Mouse (Mus musculus): ENCODE data around the gene Klrb1b. TPM values are rescaled to one million over a fixed set of nuclear protein-coding genes. Genes with fewer than 3 reads are reported as not detected.

The Klrb1b gene
- polyA plus RNA-seq (2015; fragmentation: Nextera tagmentation; extraction: Ambion mirVana), result not detected in 2 replicates

- WGBS, result 93% methylated on average over 6 of the region's 6 CpGs
- Histone ChIP-seq H3K4me3 (ENCODE audit: low read length) (no peak within 1 kb of the TSS), H3K4me2 (ENCODE audit: low read length) (no peak within 1 kb of the TSS), H3K27ac (ENCODE audit: low read depth, low read length) (no peak within 1 kb of the TSS), H3K4me1 (ENCODE audit: control insufficient read depth, insufficient read depth, low read depth, low read length) (no peaks in the 10 kb centered on the region), H3K36me3 (ENCODE audit: control insufficient read depth, insufficient read depth, low read length) (no peaks in the 10 kb centered on the region), H3K27me3 (replicated peaks; ENCODE audit: control insufficient read depth, insufficient read depth, low read length) (no peaks in the 10 kb centered on the region), H3K9ac (ENCODE audit: low read depth, low read length) (no peak within 1 kb of the TSS), H3K9me3 (ENCODE audit: control insufficient read depth, low read length) (no peaks in the 10 kb centered on the region)
- no peak for ATAC-seq
These were observed at the start of gene Klrb1b, which contains the start of gene Gm44511 for GRCm38 (mm10) chr6:128826132-128826531. Klrb1b (minus strand) TSS chr6:128826331. Gm44511 (minus strand) TSS chr6:128826315.

GRCm38 (mm10) chr6:128871910-128872610 lies 45.9 kb upstream of the Klrb1b start:
- 81% methylated on average over 1 of the region's 1 CpGs for WGBS

DNA sequence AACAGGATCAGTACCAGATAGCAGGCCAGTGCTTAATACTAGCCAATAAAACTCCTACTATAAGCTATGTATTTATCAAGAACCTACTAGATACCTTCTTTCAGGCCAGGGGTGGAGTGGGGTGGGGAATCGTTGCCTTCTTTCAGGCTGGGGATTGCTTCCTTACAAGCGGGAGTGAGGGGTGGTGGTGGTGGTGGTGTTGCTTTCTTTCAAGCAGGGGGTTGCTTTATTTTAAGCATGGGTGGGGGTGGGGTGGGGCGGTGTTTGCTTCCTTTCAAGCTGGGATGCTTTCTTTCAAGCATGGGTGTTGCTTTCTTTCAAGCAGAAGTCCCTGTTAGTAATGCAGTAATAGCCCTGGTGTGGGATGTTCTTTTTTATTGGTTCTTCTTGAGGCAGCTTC lies 42.7 kb upstream of the Klrb1b start:
- Histone ChIP-seq H3K4me2 (ENCODE audit: low read length) (no peak overlapping the region), H3K4me1 (ENCODE audit: control insufficient read depth, insufficient read depth, low read depth, low read length) (no peaks in the 10 kb centered on the region), H3K9ac (ENCODE audit: low read depth, low read length) (no peak overlapping the region), H3K27ac (ENCODE audit: low read depth, low read length) (no peak overlapping the region), H3K36me3 (ENCODE audit: control insufficient read depth, insufficient read depth, low read length) (no peaks in the 10 kb centered on the region), H3K27me3 (replicated peaks; ENCODE audit: control insufficient read depth, insufficient read depth, low read length) (no peaks in the 10 kb centered on the region), H3K4me3 (ENCODE audit: low read length) (no peak overlapping the region), H3K9me3 (ENCODE audit: control insufficient read depth, low read length) (no peaks in the 10 kb centered on the region)
- ATAC-seq, result no peak
- 14% methylated on average over 3 of the region's 3 CpGs for WGBS

More at GRCm38 (mm10) chr6:128871910-128872610, 45.9 kb upstream of the Klrb1b start:
- Histone ChIP-seq H3K27me3 (replicated peaks; ENCODE audit: control insufficient read depth, insufficient read depth, low read length) (no peaks in the 10 kb centered on the region), H3K27ac (ENCODE audit: low read depth, low read length) (no peak overlapping the region), H3K36me3 (ENCODE audit: control insufficient read depth, insufficient read depth, low read length) (no peaks in the 10 kb centered on the region), H3K4me3 (ENCODE audit: low read length) (no peak overlapping the region), H3K4me1 (ENCODE audit: control insufficient read depth, insufficient read depth, low read depth, low read length) (no peaks in the 10 kb centered on the region), H3K9ac (ENCODE audit: low read depth, low read length) (no peak overlapping the region), H3K9me3 (ENCODE audit: control insufficient read depth, low read length) (0 out of 2 replicates have a peak, but pooled peaks cover 2% of the 10 kb centered on the region), H3K4me2 (ENCODE audit: low read length) (no peak overlapping the region)
- no peak for ATAC-seq

DNA sequence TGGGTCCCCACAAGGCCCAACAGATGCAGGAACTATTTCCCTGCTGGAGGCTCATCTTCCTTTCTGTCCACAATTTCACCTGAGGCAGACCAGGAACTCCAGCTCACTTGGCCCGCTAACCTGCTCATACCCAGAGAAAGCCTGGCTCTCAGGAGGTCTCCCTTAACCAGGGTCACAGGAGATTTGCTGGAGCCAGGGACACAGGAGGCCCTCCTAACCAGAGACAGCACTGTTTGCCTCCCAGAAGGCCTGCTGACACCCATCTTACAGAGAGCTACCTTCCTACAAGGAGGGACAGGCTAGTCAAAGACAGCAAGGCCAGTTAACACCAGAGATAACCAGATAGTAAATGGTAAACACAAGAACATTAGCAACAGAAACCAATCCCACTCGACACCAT lies 31.8 kb upstream of the Klrb1b start:
- H3K9me3 ChIP-seq (ENCODE audit: control insufficient read depth, low read length), result no peaks in the 10 kb centered on the region
- no peaks in the 10 kb centered on the region for H3K27me3 ChIP-seq (replicated peaks; ENCODE audit: control insufficient read depth, insufficient read depth, low read length)
- H3K9ac ChIP-seq (ENCODE audit: low read depth, low read length), result no peak overlapping the region
- 95% methylated on average over 2 of the region's 2 CpGs for WGBS
- ATAC-seq, result no peak
- H3K4me3 ChIP-seq (ENCODE audit: low read length), result no peak overlapping the region
- H3K4me2 ChIP-seq (ENCODE audit: low read length), result no peak overlapping the region
- H3K4me1 ChIP-seq (ENCODE audit: control insufficient read depth, insufficient read depth, low read depth, low read length), result no peaks in the 10 kb centered on the region
- no peak overlapping the region for H3K27ac ChIP-seq (ENCODE audit: low read depth, low read length)
- H3K36me3 ChIP-seq (ENCODE audit: control insufficient read depth, insufficient read depth, low read length), result no peaks in the 10 kb centered on the region

- H3K9me3 ChIP-seq (ENCODE audit: control insufficient read depth, low read length), result no peaks in the 10 kb centered on the region
- no peak overlapping the region for H3K4me3 ChIP-seq (ENCODE audit: low read length)
- H3K4me1 ChIP-seq (ENCODE audit: control insufficient read depth, insufficient read depth, low read depth, low read length), result no peaks in the 10 kb centered on the region
- H3K4me2 ChIP-seq (ENCODE audit: low read length), result no peak overlapping the region
- ATAC-seq, result peak; percentile 80
- no peak overlapping the region for H3K27ac ChIP-seq (ENCODE audit: low read depth, low read length)
- H3K9ac ChIP-seq (ENCODE audit: low read depth, low read length), result no peak overlapping the region
- H3K27me3 ChIP-seq (replicated peaks; ENCODE audit: control insufficient read depth, insufficient read depth, low read length), result no peaks in the 10 kb centered on the region
- H3K36me3 ChIP-seq (ENCODE audit: control insufficient read depth, insufficient read depth, low read length), result no peaks in the 10 kb centered on the region
- WGBS, result 43% methylated on average over 5 of the region's 5 CpGs
These were observed 30.1 kb upstream of the Klrb1b start for GRCm38 (mm10) chr6:128856250-128856649.

- Histone ChIP-seq H3K4me3 (ENCODE audit: low read length) (no peak overlapping the region), H3K27ac (ENCODE audit: low read depth, low read length) (no peak overlapping the region), H3K4me1 (ENCODE audit: control insufficient read depth, insufficient read depth, low read depth, low read length) (no peaks in the 10 kb centered on the region), H3K9me3 (ENCODE audit: control insufficient read depth, low read length) (no peaks in the 10 kb centered on the region), H3K36me3 (ENCODE audit: control insufficient read depth, insufficient read depth, low read length) (no peaks in the 10 kb centered on the region), H3K9ac (ENCODE audit: low read depth, low read length) (no peak overlapping the region), H3K4me2 (ENCODE audit: low read length) (no peak overlapping the region), H3K27me3 (replicated peaks; ENCODE audit: control insufficient read depth, insufficient read depth, low read length) (no peaks in the 10 kb centered on the region)
- WGBS, result 60% methylated on average over 1 of the region's 1 CpGs
- no peak for ATAC-seq
These were observed 29.3 kb upstream of the Klrb1b start for GRCm38 (mm10) chr6:128855477-128855876.

DNA sequence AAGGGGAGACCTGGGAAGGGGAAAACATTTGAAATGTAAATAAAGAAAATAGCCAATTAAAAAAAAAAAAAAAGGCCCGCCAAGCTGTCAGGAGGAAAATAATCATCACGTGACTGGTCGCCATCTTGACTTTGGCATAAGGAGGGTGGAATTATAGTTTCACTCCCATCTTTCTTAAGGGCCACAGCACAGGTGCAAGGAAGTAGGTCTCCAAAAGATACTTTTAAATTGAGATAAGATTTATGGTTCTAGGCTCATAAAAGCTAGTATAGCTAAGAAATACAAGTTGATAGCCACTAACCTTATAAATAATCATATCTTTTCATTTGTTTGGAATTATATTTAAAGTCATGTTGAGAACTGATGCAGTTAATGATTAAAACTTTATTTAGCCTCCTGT lies 28.8 kb upstream of the Klrb1b start:
- no peaks in the 10 kb centered on the region for H3K4me1 ChIP-seq (ENCODE audit: control insufficient read depth, insufficient read depth, low read depth, low read length)
- no peak for ATAC-seq
- H3K27ac ChIP-seq (ENCODE audit: low read depth, low read length), result no peak overlapping the region
- 94% methylated on average over 3 of the region's 3 CpGs for WGBS
- H3K4me2 ChIP-seq (ENCODE audit: low read length), result no peak overlapping the region
- no peak overlapping the region for H3K9ac ChIP-seq (ENCODE audit: low read depth, low read length)
- H3K9me3 ChIP-seq (ENCODE audit: control insufficient read depth, low read length), result no peaks in the 10 kb centered on the region
- H3K36me3 ChIP-seq (ENCODE audit: control insufficient read depth, insufficient read depth, low read length), result no peaks in the 10 kb centered on the region
- H3K4me3 ChIP-seq (ENCODE audit: low read length), result no peak overlapping the region
- H3K27me3 ChIP-seq (replicated peaks; ENCODE audit: control insufficient read depth, insufficient read depth, low read length), result no peaks in the 10 kb centered on the region

- H3K27me3 ChIP-seq (replicated peaks; ENCODE audit: control insufficient read depth, insufficient read depth, low read length), result no peaks in the 10 kb centered on the region
- peak; percentile 66; the same call in 1 of the 2 replicates for ATAC-seq
- no peaks in the 10 kb centered on the region for H3K36me3 ChIP-seq (ENCODE audit: control insufficient read depth, insufficient read depth, low read length)
- H3K9me3 ChIP-seq (ENCODE audit: control insufficient read depth, low read length), result no peaks in the 10 kb centered on the region
- no peak overlapping the region for H3K27ac ChIP-seq (ENCODE audit: low read depth, low read length)
- H3K4me2 ChIP-seq (ENCODE audit: low read length), result peak overlapping the region; percentile 10
- no peaks in the 10 kb centered on the region for H3K4me1 ChIP-seq (ENCODE audit: control insufficient read depth, insufficient read depth, low read depth, low read length)
- no peak overlapping the region for H3K9ac ChIP-seq (ENCODE audit: low read depth, low read length)
- WGBS, result 44% methylated on average over 12 of the region's 12 CpGs
- H3K4me3 ChIP-seq (ENCODE audit: low read length), result no peak overlapping the region
These were observed 28.1 kb upstream of the Klrb1b start for GRCm38 (mm10) chr6:128854024-128854820.

GRCm38 (mm10) chr6:128852766-128853165 lies 26.6 kb upstream of the Klrb1b start:
- Histone ChIP-seq H3K9me3 (ENCODE audit: control insufficient read depth, low read length) (no peaks in the 10 kb centered on the region), H3K4me2 (ENCODE audit: low read length) (no peak overlapping the region), H3K27me3 (replicated peaks; ENCODE audit: control insufficient read depth, insufficient read depth, low read length) (no peaks in the 10 kb centered on the region), H3K27ac (ENCODE audit: low read depth, low read length) (no peak overlapping the region), H3K4me3 (ENCODE audit: low read length) (no peak overlapping the region), H3K9ac (ENCODE audit: low read depth, low read length) (no peak overlapping the region), H3K36me3 (ENCODE audit: control insufficient read depth, insufficient read depth, low read length) (no peaks in the 10 kb centered on the region), H3K4me1 (ENCODE audit: control insufficient read depth, insufficient read depth, low read depth, low read length) (no peaks in the 10 kb centered on the region)
- ATAC-seq, result no peak
- WGBS, result 80% methylated on average over 3 of the region's 3 CpGs
